Mouse (Mus musculus) small intestine, adult 2 months (tissue): ENCODE data around the gene Polr1e.

Experiments
- CTCF ChIP-seq: fragments of 200-500 bp; IDR thresholded peaks from 2 replicates; pipeline ENCODE4 v1.5.1; 2012; ENCODE audit warnings: low read depth, mild to moderate bottlenecking, control low read depth, inconsistent platforms, low read length, moderate library complexity, mixed read lengths; ENCODE audit not compliant: insufficient replicate concordance, insufficient read length; ENCODE audit errors: extremely low read depth
- POLR2A ChIP-seq: fragments of 200-500 bp; IDR thresholded peaks from 2 replicates; pipeline ENCODE4 v1.6.1; 2012; ENCODE audit warnings: low read depth, mild to moderate bottlenecking, control low read depth, inconsistent platforms, low read length, moderate library complexity

DNA sequence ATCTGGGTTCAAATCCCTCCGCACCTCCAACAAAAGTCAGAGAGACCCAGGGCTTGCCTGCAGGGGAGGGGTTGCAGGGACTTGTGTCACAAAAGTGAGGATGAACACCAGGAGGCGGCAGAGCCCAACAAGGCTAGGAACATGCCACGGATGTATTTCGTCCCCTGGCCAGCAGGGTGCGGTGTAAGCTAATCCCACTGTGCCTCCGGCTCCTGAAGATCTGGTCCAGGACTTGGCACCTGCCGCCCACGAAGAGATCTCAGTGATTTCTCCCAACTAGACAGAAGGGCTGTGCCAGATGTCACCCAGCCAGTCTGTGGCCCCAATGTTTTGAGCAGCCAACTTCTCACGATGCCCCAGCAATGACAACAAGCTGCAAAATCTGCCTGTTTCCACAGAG, 44.9 kb upstream of the Polr1e start:
- TF ChIP-seq CTCF = peak; percentile 93
- TF ChIP-seq POLR2A = no peak
